Mouse (Mus musculus): ENCODE results near the gene Yju2. TPM values are rescaled to one million over a fixed set of nuclear protein-coding genes. Genes with fewer than 3 reads are reported as not detected.

The Yju2 gene
- polyA plus RNA-seq, 1 experiment from 2014 or later = 24.3 TPM

- WGBS = under 1% methylated on average over 21 of the region's 21 CpGs
- peak; percentile 93 for ATAC-seq (ENCODE audit: low FRiP score, low TSS enrichment)
Observed at GRCm38 (mm10) chr17:56008356-56009087, 49.6 kb downstream of the Yju2 start.

GRCm38 (mm10) chr17:56009088-56009961, 50.4 kb downstream of the Yju2 start:
- Histone ChIP-seq H3K4me1 (ENCODE audit: control insufficient read depth, insufficient read depth, low read length) (peaks cover 13% of the 10 kb centered on the region), H3K27me3 (ENCODE audit: control insufficient read depth, insufficient read depth, low read length) (no peaks in the 10 kb centered on the region), H3K4me2 (replicated peaks; ENCODE audit: low read depth, low read length) (peak overlapping the region; percentile 97), H3K27ac (ENCODE audit: low read depth, low read length) (peak overlapping the region; percentile 93), H3K9ac (ENCODE audit: low read depth, low read length) (peak overlapping the region; percentile 80), H3K36me3 (ENCODE audit: control insufficient read depth, insufficient read depth, low read length) (peaks cover 30% of the 10 kb centered on the region; the same call in 1 of the 2 replicates), H3K9me3 (ENCODE audit: control insufficient read depth, low read length) (no peaks in the 10 kb centered on the region), H3K4me3 (ENCODE audit: low read length) (peak overlapping the region; percentile 75)
- WGBS = 1% methylated on average over 60 of the region's 62 CpGs
- peak; percentile 90 for ATAC-seq (ENCODE audit: low FRiP score, low TSS enrichment)

More at GRCm38 (mm10) chr17:56008356-56009087, 49.6 kb downstream of the Yju2 start:
- Histone ChIP-seq H3K27me3 (ENCODE audit: control insufficient read depth, insufficient read depth, low read length) (no peaks in the 10 kb centered on the region), H3K4me2 (replicated peaks; ENCODE audit: low read depth, low read length) (peak overlapping the region; percentile 97), H3K4me1 (ENCODE audit: control insufficient read depth, insufficient read depth, low read length) (peaks cover 13% of the 10 kb centered on the region), H3K36me3 (ENCODE audit: control insufficient read depth, insufficient read depth, low read length) (peaks cover 25% of the 10 kb centered on the region; the same call in 1 of the 2 replicates), H3K9me3 (ENCODE audit: control insufficient read depth, low read length) (no peaks in the 10 kb centered on the region), H3K9ac (ENCODE audit: low read depth, low read length) (peak overlapping the region; percentile 80), H3K27ac (ENCODE audit: low read depth, low read length) (peak overlapping the region; percentile 93), H3K4me3 (ENCODE audit: low read length) (peak overlapping the region; percentile 75)

GRCm38 (mm10) chr17:56009962-56010240, 51.0 kb downstream of the Yju2 start:
- no peaks in the 10 kb centered on the region for H3K9me3 ChIP-seq (ENCODE audit: control insufficient read depth, low read length)
- no peaks in the 10 kb centered on the region for H3K27me3 ChIP-seq (ENCODE audit: control insufficient read depth, insufficient read depth, low read length)
- H3K4me3 ChIP-seq (ENCODE audit: low read length) = peak overlapping the region; percentile 75
- H3K36me3 ChIP-seq (ENCODE audit: control insufficient read depth, insufficient read depth, low read length) = peaks cover 34% of the 10 kb centered on the region
- no peak for ATAC-seq (ENCODE audit: low FRiP score, low TSS enrichment)
- 32% methylated on average over 2 of the region's 2 CpGs for WGBS
- H3K27ac ChIP-seq (ENCODE audit: low read depth, low read length) = no peak overlapping the region
- H3K4me1 ChIP-seq (ENCODE audit: control insufficient read depth, insufficient read depth, low read length) = peaks cover 13% of the 10 kb centered on the region
- H3K4me2 ChIP-seq (replicated peaks; ENCODE audit: low read depth, low read length) = peak overlapping the region; percentile 97
- H3K9ac ChIP-seq (ENCODE audit: low read depth, low read length) = peak overlapping the region; percentile 80; the same call in 1 of the 2 replicates

- no peak overlapping the region for H3K27ac ChIP-seq (ENCODE audit: low read depth, low read length)
- no peak for ATAC-seq (ENCODE audit: low FRiP score, low TSS enrichment)
- peak overlapping the region; percentile 97 for H3K4me2 ChIP-seq (replicated peaks; ENCODE audit: low read depth, low read length)
- WGBS = 69% methylated on average over 14 of the region's 14 CpGs
- H3K9me3 ChIP-seq (ENCODE audit: control insufficient read depth, low read length) = no peaks in the 10 kb centered on the region
- H3K4me1 ChIP-seq (ENCODE audit: control insufficient read depth, insufficient read depth, low read length) = peaks cover 13% of the 10 kb centered on the region
- peak overlapping the region; percentile 80; the same call in 1 of the 2 replicates for H3K9ac ChIP-seq (ENCODE audit: low read depth, low read length)
- H3K4me3 ChIP-seq (ENCODE audit: low read length) = peak overlapping the region; percentile 75
- no peaks in the 10 kb centered on the region for H3K27me3 ChIP-seq (ENCODE audit: control insufficient read depth, insufficient read depth, low read length)
- H3K36me3 ChIP-seq (ENCODE audit: control insufficient read depth, insufficient read depth, low read length) = peaks cover 38% of the 10 kb centered on the region
Observed at GRCm38 (mm10) chr17:56010255-56010654, 51.4 kb downstream of the Yju2 start.

- Histone ChIP-seq H3K27ac (ENCODE audit: low read depth, low read length) (no peak overlapping the region), H3K4me1 (ENCODE audit: control insufficient read depth, insufficient read depth, low read length) (peaks cover 13% of the 10 kb centered on the region), H3K36me3 (ENCODE audit: control insufficient read depth, insufficient read depth, low read length) (peaks cover 42% of the 10 kb centered on the region), H3K4me3 (ENCODE audit: low read length) (no peak overlapping the region), H3K9me3 (ENCODE audit: control insufficient read depth, low read length) (no peaks in the 10 kb centered on the region), H3K9ac (ENCODE audit: low read depth, low read length) (0 out of 2 replicates have a peak overlapping the region, but pooled peaks have one; percentile 2), H3K27me3 (ENCODE audit: control insufficient read depth, insufficient read depth, low read length) (no peaks in the 10 kb centered on the region), H3K4me2 (replicated peaks; ENCODE audit: low read depth, low read length) (peak overlapping the region; percentile 97; the same call in 1 of the 2 replicates)
- no peak for ATAC-seq (ENCODE audit: low FRiP score, low TSS enrichment)
- WGBS = 9% methylated on average over 9 of the region's 9 CpGs
Observed at GRCm38 (mm10) chr17:56010681-56011080, 51.8 kb downstream of the Yju2 start.

- Histone ChIP-seq H3K4me1 (ENCODE audit: control insufficient read depth, insufficient read depth, low read length) (peaks cover 13% of the 10 kb centered on the region), H3K4me2 (replicated peaks; ENCODE audit: low read depth, low read length) (no peak overlapping the region), H3K36me3 (ENCODE audit: control insufficient read depth, insufficient read depth, low read length) (peaks cover 50% of the 10 kb centered on the region), H3K9me3 (ENCODE audit: control insufficient read depth, low read length) (no peaks in the 10 kb centered on the region), H3K27me3 (ENCODE audit: control insufficient read depth, insufficient read depth, low read length) (no peaks in the 10 kb centered on the region), H3K4me3 (ENCODE audit: low read length) (no peak overlapping the region), H3K9ac (ENCODE audit: low read depth, low read length) (no peak overlapping the region), H3K27ac (ENCODE audit: low read depth, low read length) (no peak overlapping the region)
- no peak for ATAC-seq (ENCODE audit: low FRiP score, low TSS enrichment)
- WGBS = 87% methylated on average over 7 of the region's 7 CpGs
Observed at GRCm38 (mm10) chr17:56011441-56011840, 52.5 kb downstream of the Yju2 start.

- no peak overlapping the region for H3K27ac ChIP-seq (ENCODE audit: low read depth, low read length)
- peaks cover 84% of the 10 kb centered on the region for H3K36me3 ChIP-seq (ENCODE audit: control insufficient read depth, insufficient read depth, low read length)
- H3K4me3 ChIP-seq (ENCODE audit: low read length) = no peak overlapping the region
- 92% methylated on average over 9 of the region's 9 CpGs for WGBS
- no peaks in the 10 kb centered on the region for H3K9me3 ChIP-seq (ENCODE audit: control insufficient read depth, low read length)
- no peak overlapping the region for H3K4me2 ChIP-seq (replicated peaks; ENCODE audit: low read depth, low read length)
- no peak for ATAC-seq (ENCODE audit: low FRiP score, low TSS enrichment)
- no peak overlapping the region for H3K9ac ChIP-seq (ENCODE audit: low read depth, low read length)
- H3K4me1 ChIP-seq (ENCODE audit: control insufficient read depth, insufficient read depth, low read length) = peaks cover 2% of the 10 kb centered on the region
- no peaks in the 10 kb centered on the region for H3K27me3 ChIP-seq (ENCODE audit: control insufficient read depth, insufficient read depth, low read length)
Observed at GRCm38 (mm10) chr17:56015293-56015692, 56.4 kb downstream of the Yju2 start.

- no peaks in the 10 kb centered on the region for H3K4me1 ChIP-seq (ENCODE audit: control insufficient read depth, insufficient read depth, low read length)
- H3K36me3 ChIP-seq (ENCODE audit: control insufficient read depth, insufficient read depth, low read length) = peaks cover 78% of the 10 kb centered on the region
- no peak overlapping the region for H3K27ac ChIP-seq (ENCODE audit: low read depth, low read length)
- H3K9me3 ChIP-seq (ENCODE audit: control insufficient read depth, low read length) = no peaks in the 10 kb centered on the region
- no peak for ATAC-seq (ENCODE audit: low FRiP score, low TSS enrichment)
- no peak overlapping the region for H3K9ac ChIP-seq (ENCODE audit: low read depth, low read length)
- H3K27me3 ChIP-seq (ENCODE audit: control insufficient read depth, insufficient read depth, low read length) = no peaks in the 10 kb centered on the region
- 88% methylated on average over 8 of the region's 8 CpGs for WGBS
- no peak overlapping the region for H3K4me3 ChIP-seq (ENCODE audit: low read length)
- no peak overlapping the region for H3K4me2 ChIP-seq (replicated peaks; ENCODE audit: low read depth, low read length)
Observed at GRCm38 (mm10) chr17:56016382-56016781, 57.5 kb downstream of the Yju2 start.

Data from kidney, embryonic 14.5 days (tissue).